Mouse (Mus musculus) liver, embryonic 16.5 days (tissue): ENCODE measurements around the gene Arhgef3. TPM values are rescaled to one million over a fixed set of nuclear protein-coding genes. Genes with fewer than 3 reads are reported as not detected.

Experiments
- ATAC-seq: fragments of 200-750 bp; cut with Nextera tagmentation; 2 replicates; pipeline ENCODE4 v1.8.0; 2017; ENCODE audit warnings: low read depth, mild to moderate bottlenecking, moderate number of reproducible peaks, moderate library complexity
- H3K27ac ChIP-seq: fragments of 300-500 bp; sonication (generic); 2 replicates; pipeline ENCODE4 v1.5.1; 2014; ENCODE audit warnings: mild to moderate bottlenecking, low read length
- H3K27me3 ChIP-seq: fragments of 300-500 bp; sonication (generic); 2 replicates; pipeline ENCODE4 v1.6.1; 2014; ENCODE audit warnings: low read depth, low read length, mixed read lengths; ENCODE audit not compliant: control insufficient read depth, insufficient read depth
- H3K36me3 ChIP-seq: fragments of 300-500 bp; sonication (generic); 2 replicates; pipeline ENCODE4 v1.6.1; 2014; ENCODE audit warnings: mild to moderate bottlenecking; ENCODE audit not compliant: control insufficient read depth, insufficient read depth
- H3K4me1 ChIP-seq: fragments of 300-500 bp; sonication (generic); 2 replicates; pipeline ENCODE4 v1.6.1; 2014; ENCODE audit warnings: low read depth, low read length, mixed read lengths; ENCODE audit not compliant: control insufficient read depth
- H3K4me2 ChIP-seq: fragments of 300-500 bp; sonication (generic); 2 replicates; pipeline ENCODE4 v1.6.1; 2014; ENCODE audit warnings: low read depth, low read length, mixed read lengths
- H3K4me3 ChIP-seq: fragments of 300-500 bp; sonication (generic); 2 replicates; pipeline ENCODE4 v1.5.1; 2014; ENCODE audit warnings: low read depth, mild to moderate bottlenecking, low read length
- H3K9ac ChIP-seq: fragments of 300-500 bp; sonication (generic); 2 replicates; pipeline ENCODE4 v1.6.1; 2014; ENCODE audit warnings: low read depth, low read length
- H3K9me3 ChIP-seq: fragments of 300-500 bp; sonication (generic); replicated peaks from 2 replicates; pipeline ENCODE4 v1.6.1; 2016; ENCODE audit warnings: low read length; ENCODE audit not compliant: control insufficient read depth
- WGBS: fragments of 180-500 bp; shearing (Covaris S2); extraction: QIAGEN DNeasy Blood & Tissue Kit; methylation state at CpG from one replicate; pipeline ENCODE4 v1.1.7; 2014; ENCODE audit not compliant: insufficient replicate concordance; 5-methylcytosine and 5-hydroxymethylcytosine counted together
- polyA plus RNA-seq: library from polyadenylated mRNA; unstranded; fragments of >200 nt; fragmentation: Nextera tagmentation; extraction: Ambion mirVana; gene quantifications from 2 replicates; pipeline ENCODE4 v1.2.1, GENCODE M21; 2015

Arhgef3 gene
- polyA plus RNA-seq, 1 experiment from 2014 or later, result 12.5 TPM

GRCm38 (mm10) chr14:27102720-27103119 is 12.0 kb upstream of the Arhgef3 start:
- H3K27ac ChIP-seq, result no peak overlapping the region
- no peak for ATAC-seq

DNA sequence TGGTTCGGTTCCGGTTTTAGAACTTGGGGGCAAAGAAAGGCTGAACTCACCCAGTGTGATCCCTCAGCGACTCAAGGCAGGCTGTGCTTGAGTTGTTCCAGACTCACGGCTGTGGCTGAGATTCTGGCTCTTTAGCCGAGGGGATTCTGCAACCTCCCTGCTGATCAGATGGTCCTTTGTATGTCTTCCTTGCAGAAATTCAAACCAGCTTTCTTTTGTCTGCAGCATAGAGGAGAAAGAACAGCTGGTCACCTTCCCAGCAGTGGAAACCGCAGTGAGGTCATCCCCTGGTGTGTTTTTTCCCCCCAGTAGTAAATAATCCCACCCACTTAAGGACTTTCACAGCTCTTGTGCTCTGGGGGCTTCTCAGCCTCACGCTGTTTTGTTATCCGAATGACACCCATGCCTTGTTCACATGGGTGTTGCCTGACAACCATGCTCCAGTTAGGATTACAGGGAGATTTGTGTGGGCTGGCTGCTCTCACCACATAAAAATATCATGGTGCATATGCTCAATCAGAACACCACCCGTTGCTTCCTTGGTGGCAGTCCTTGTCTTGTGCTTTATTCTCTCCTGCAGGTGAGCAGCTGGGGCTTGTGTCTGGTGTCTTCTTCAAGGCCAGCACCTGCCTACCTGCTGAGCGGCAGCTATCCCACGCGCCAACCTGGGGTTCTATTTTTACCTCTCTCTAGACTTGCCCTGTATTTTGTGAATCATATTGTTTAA is 8.8 kb upstream of the Arhgef3 start:
- no peaks in the 10 kb centered on the region for H3K9me3 ChIP-seq
- H3K4me2 ChIP-seq, result no peak overlapping the region
- no peaks in the 10 kb centered on the region; the same call in 1 of the 2 replicates for H3K4me1 ChIP-seq
- H3K27me3 ChIP-seq, result no peaks in the 10 kb centered on the region
- no peak overlapping the region for H3K9ac ChIP-seq
- H3K4me3 ChIP-seq, result no peak overlapping the region
- H3K36me3 ChIP-seq, result no peaks in the 10 kb centered on the region
- 66% methylated on average over 12 of the region's 12 CpGs for whole genome bisulfite sequencing
- no peak for ATAC-seq
- H3K27ac ChIP-seq, result no peak overlapping the region

More at GRCm38 (mm10) chr14:27102720-27103119, 12.0 kb upstream of the Arhgef3 start:
- H3K4me2 ChIP-seq, result no peak overlapping the region
- H3K27me3 ChIP-seq, result no peaks in the 10 kb centered on the region
- H3K4me1 ChIP-seq, result no peaks in the 10 kb centered on the region; the same call in 1 of the 2 replicates
- H3K9ac ChIP-seq, result no peak overlapping the region
- H3K36me3 ChIP-seq, result no peaks in the 10 kb centered on the region
- no peak overlapping the region for H3K4me3 ChIP-seq
- 59% methylated on average over 6 of the region's 6 CpGs for WGBS
- no peaks in the 10 kb centered on the region for H3K9me3 ChIP-seq

DNA sequence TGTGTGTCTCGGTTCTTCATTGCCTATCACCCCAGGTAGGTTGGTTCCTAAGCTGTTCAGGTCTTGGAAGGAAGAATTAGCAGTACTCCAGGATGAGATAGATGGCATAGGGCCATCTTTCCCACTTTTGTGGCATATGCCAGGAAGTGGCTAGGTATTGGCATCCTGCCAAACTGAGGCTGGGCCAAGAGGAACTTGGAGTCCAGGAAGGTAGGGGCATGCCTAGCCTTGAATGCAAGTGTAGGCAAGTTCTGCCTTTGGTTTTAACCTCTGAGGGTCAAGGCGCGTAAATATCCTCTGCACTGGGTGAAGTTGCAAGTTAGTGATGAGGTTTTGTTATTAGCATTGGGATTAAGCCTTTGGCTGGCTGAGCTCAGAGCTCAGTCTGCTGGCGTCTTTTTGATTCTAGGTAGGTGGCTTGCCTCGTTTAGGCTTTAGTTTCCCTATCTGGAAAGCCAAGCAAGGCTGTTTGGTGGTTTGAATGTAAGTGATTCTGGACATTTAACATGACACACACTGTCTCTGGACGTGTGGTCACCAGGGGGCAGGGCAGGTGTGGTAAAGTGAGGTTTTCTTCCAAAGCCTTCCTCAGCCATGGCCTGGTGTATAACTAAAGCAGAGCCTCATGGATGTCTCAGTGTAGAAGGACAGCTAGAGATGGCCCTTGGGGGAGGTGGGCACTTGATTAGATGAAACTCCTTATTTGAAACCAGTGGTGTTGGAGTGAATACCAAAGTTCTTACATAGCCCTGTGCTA is 5.8 kb upstream of the Arhgef3 start:
- no peak overlapping the region for H3K27ac ChIP-seq
- H3K4me1 ChIP-seq, result no peaks in the 10 kb centered on the region
- no peaks in the 10 kb centered on the region for H3K9me3 ChIP-seq
- no peak overlapping the region for H3K9ac ChIP-seq
- H3K4me2 ChIP-seq, result no peak overlapping the region
- 44% methylated on average over 6 of the region's 6 CpGs for WGBS
- H3K4me3 ChIP-seq, result no peak overlapping the region
- H3K36me3 ChIP-seq, result no peaks in the 10 kb centered on the region
- no peak for ATAC-seq
- H3K27me3 ChIP-seq, result no peaks in the 10 kb centered on the region

- Histone ChIP-seq H3K9me3 (no peaks in the 10 kb centered on the region), H3K27me3 (peaks cover 14% of the 10 kb centered on the region), H3K9ac (no peak overlapping the region; the same call in 1 of the 2 replicates), H3K4me3 (peak overlapping the region; percentile 58), H3K36me3 (no peaks in the 10 kb centered on the region), H3K27ac (no peak overlapping the region), H3K4me2 (peak overlapping the region; percentile 65), H3K4me1 (no peaks in the 10 kb centered on the region)
- ATAC-seq, result no peak
- 22% methylated on average over 11 of the region's 11 CpGs for WGBS
These were observed 569 bp downstream of the Arhgef3 start for GRCm38 (mm10) chr14:27115275-27115660.

- no peak overlapping the region for H3K27ac ChIP-seq
- no peaks in the 10 kb centered on the region for H3K9me3 ChIP-seq
- H3K4me1 ChIP-seq, result no peaks in the 10 kb centered on the region
- no peak for ATAC-seq
- WGBS, result 51% methylated on average over 6 of the region's 6 CpGs
- no peak overlapping the region for H3K4me2 ChIP-seq
- H3K4me3 ChIP-seq, result no peak overlapping the region
- H3K36me3 ChIP-seq, result no peaks in the 10 kb centered on the region
- H3K27me3 ChIP-seq, result peaks cover 14% of the 10 kb centered on the region
- no peak overlapping the region for H3K9ac ChIP-seq
These were observed 1.3 kb downstream of the Arhgef3 start for GRCm38 (mm10) chr14:27115991-27116390.

DNA sequence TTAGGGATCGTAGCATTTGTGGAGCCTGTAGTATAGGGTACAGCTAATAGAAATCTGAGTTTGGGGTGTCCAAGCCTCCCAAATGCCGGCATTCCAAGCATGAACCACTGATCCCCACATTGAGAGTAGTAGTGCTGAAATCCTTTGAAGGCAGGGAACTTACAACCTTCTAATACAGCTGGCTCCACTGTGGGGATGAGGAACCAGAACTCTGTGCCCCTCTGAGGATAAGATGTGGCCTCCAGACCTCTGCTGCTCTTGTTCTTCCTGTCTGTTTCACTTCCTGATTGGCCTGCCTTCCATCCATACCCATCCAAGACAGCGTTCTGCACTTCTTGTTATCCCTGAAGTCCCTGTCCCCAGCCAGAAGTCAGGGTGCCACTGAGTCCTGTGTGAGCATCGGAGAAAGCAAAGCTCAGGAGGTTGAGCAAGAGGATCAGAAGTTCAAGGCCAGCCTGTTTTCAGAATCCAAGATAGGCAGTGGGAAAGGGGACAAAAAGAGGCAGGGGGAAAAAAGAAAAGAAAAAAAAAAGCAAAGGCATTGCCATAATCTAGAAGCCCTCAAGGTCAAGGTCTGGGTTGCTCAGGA is 2.0 kb downstream of the Arhgef3 start:
- H3K36me3 ChIP-seq, result no peaks in the 10 kb centered on the region
- H3K9ac ChIP-seq, result no peak overlapping the region
- no peaks in the 10 kb centered on the region for H3K9me3 ChIP-seq
- H3K4me2 ChIP-seq, result no peak overlapping the region
- ATAC-seq, result no peak
- H3K4me3 ChIP-seq, result no peak overlapping the region
- 43% methylated on average over 4 of the region's 4 CpGs for WGBS
- H3K27me3 ChIP-seq, result peaks cover 14% of the 10 kb centered on the region
- no peaks in the 10 kb centered on the region for H3K4me1 ChIP-seq
- H3K27ac ChIP-seq, result no peak overlapping the region

DNA sequence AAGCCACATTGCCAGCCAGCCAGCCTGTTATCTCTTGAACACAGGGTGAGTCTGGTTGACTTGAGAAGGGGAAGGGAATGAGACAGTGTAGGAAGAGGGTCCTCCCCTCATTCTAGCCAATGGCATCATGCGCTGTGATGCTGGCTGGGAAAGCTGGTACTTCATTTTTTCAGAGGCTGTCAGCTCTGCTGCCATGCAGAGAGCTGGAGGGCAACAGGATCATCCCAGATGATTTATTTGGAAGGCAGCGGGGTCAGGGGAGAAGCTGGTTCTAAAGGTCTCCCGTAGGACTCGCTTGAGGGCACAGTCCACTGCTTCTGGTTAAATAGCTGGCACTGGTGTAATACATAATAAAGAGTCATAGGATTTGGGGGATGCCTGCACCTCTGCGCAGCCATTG is 3.8 kb downstream of the Arhgef3 start:
- ATAC-seq, result no peak
- H3K27ac ChIP-seq, result no peak overlapping the region
- 50% methylated on average over 5 of the region's 5 CpGs for WGBS

GRCm38 (mm10) chr14:27122646-27123045 is 7.9 kb downstream of the Arhgef3 start:
- H3K36me3 ChIP-seq, result no peaks in the 10 kb centered on the region

More for the DNA sequence above, 3.8 kb downstream of the Arhgef3 start:
- no peak overlapping the region for H3K9ac ChIP-seq
- H3K4me2 ChIP-seq, result no peak overlapping the region
- H3K9me3 ChIP-seq, result no peaks in the 10 kb centered on the region
- H3K4me3 ChIP-seq, result no peak overlapping the region
- no peaks in the 10 kb centered on the region; the same call in 1 of the 2 replicates for H3K4me1 ChIP-seq
- no peaks in the 10 kb centered on the region for H3K36me3 ChIP-seq
- peaks cover 14% of the 10 kb centered on the region for H3K27me3 ChIP-seq

GRCm38 (mm10) chr14:27123543-27123942 is 8.8 kb downstream of the Arhgef3 start:
- no peak for ATAC-seq
- H3K36me3 ChIP-seq, result no peaks in the 10 kb centered on the region
- H3K9me3 ChIP-seq, result no peaks in the 10 kb centered on the region
- no peak overlapping the region for H3K27ac ChIP-seq
- no peak overlapping the region for H3K4me2 ChIP-seq
- H3K4me1 ChIP-seq, result no peaks in the 10 kb centered on the region; the same call in 1 of the 2 replicates
- H3K27me3 ChIP-seq, result no peaks in the 10 kb centered on the region
- WGBS, result 35% methylated on average over 8 of the region's 8 CpGs
- no peak overlapping the region for H3K9ac ChIP-seq
- no peak overlapping the region for H3K4me3 ChIP-seq

More at GRCm38 (mm10) chr14:27122646-27123045, 7.9 kb downstream of the Arhgef3 start:
- 63% methylated on average over 3 of the region's 3 CpGs for WGBS
- no peaks in the 10 kb centered on the region; the same call in 1 of the 2 replicates for H3K4me1 ChIP-seq
- no peak for ATAC-seq
- no peaks in the 10 kb centered on the region for H3K9me3 ChIP-seq
- H3K27ac ChIP-seq, result no peak overlapping the region
- no peak overlapping the region for H3K4me2 ChIP-seq
- no peak overlapping the region for H3K9ac ChIP-seq
- no peak overlapping the region for H3K4me3 ChIP-seq
- no peaks in the 10 kb centered on the region for H3K27me3 ChIP-seq
